Mouse (Mus musculus) thymus, adult 2 months (tissue): ENCODE results near the gene Calr. TPM values are rescaled to one million over a fixed set of nuclear protein-coding genes. Genes with fewer than 3 reads are reported as not detected.

Source experiments
- DNase-seq: peaks from one replicate; pipeline ENCODE4 v3.0.0; 2021
- H3K27ac ChIP-seq: fragments of 200-500 bp; 2 replicates; pipeline ENCODE4 v1.5.1; 2012; ENCODE audit warnings: low read length, control low read depth; ENCODE audit not compliant: control insufficient read depth, insufficient read depth
- H3K27me3 ChIP-seq: fragments of 200-500 bp; 2 replicates; pipeline ENCODE4 v1.6.1; 2012; ENCODE audit warnings: mild to moderate bottlenecking, low read length, moderate library complexity, mixed read lengths; ENCODE audit not compliant: control insufficient read depth, insufficient read depth
- H3K36me3 ChIP-seq: fragments of 200-500 bp; 2 replicates; pipeline ENCODE4 v1.6.1; 2012; ENCODE audit warnings: mild to moderate bottlenecking, low read length, moderate library complexity; ENCODE audit not compliant: control insufficient read depth, insufficient read depth
- H3K4me1 ChIP-seq: fragments of 200-500 bp; replicated peaks from 2 replicates; pipeline ENCODE4 v1.6.1; 2012; ENCODE audit warnings: low read length; ENCODE audit not compliant: control insufficient read depth, insufficient read depth
- H3K4me3 ChIP-seq: fragments of 200-500 bp; 2 replicates; pipeline ENCODE4 v1.5.1; 2012; ENCODE audit warnings: mild to moderate bottlenecking, low read length, control low read depth, moderate library complexity; ENCODE audit not compliant: control insufficient read depth, insufficient read depth
- CTCF ChIP-seq: fragments of 200-500 bp; IDR thresholded peaks from 2 replicates; pipeline ENCODE4 v1.5.1; 2012; ENCODE audit warnings: mild to moderate bottlenecking, control low read depth, low read length, moderate library complexity, borderline replicate concordance; ENCODE audit not compliant: control insufficient read depth, poor library complexity, insufficient read depth; ENCODE audit errors: extremely low read depth
- POLR2A ChIP-seq: fragments of 200-500 bp; IDR thresholded peaks from 2 replicates; pipeline ENCODE4 v1.6.1; 2012; ENCODE audit warnings: mild to moderate bottlenecking, low read length, control low read depth, moderate library complexity; ENCODE audit not compliant: control insufficient read depth, poor library complexity, insufficient read depth; ENCODE audit errors: extremely low read depth
- WGBS: fragments of 180-500 bp; shearing (Covaris S2); methylation state at CpG from one replicate; pipeline ENCODE4 v1.1.7; 2018; 5-methylcytosine and 5-hydroxymethylcytosine counted together
- polyA plus RNA-seq: library from polyadenylated mRNA; depleted of rRNA; stranded (reverse); fragments of >200 nt; gene quantifications from 2 replicates; pipeline ENCODE4 v1.2.3, GENCODE M21; 2012

Calr gene
- polyA plus RNA-seq, 1 experiment = 186 TPM

DNA sequence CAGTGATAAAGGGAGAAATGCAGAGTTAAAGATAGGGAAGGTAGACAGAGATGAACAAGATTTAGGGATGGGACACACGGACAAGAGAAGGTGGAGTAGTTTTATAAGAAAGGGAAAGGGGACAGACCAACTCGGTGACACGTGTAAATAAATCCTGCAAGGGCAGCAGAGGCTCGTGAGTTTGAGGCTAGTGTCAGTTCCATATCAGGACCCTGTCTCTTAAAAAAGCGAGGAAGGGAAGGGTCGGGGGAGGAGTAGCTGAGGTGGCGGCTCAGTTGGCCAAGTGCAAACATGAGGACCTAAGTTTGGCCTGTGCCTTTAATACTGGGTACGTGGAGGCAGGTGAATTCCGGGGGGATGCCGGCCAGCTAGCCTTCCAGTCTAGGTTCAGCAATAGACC lies 35.4 kb downstream of the Calr start:
- 59% methylated on average over 10 of the region's 10 CpGs for WGBS
- H3K27ac ChIP-seq = no peak overlapping the region
- no peak overlapping the region for H3K4me3 ChIP-seq
- H3K36me3 ChIP-seq = no peaks in the 10 kb centered on the region
- TF ChIP-seq POLR2A = no peak
- no peak for TF ChIP-seq CTCF
- H3K4me1 ChIP-seq = peaks cover 2% of the 10 kb centered on the region; the same call in 1 of the 2 replicates
- H3K27me3 ChIP-seq = no peaks in the 10 kb centered on the region
- DNase-seq = no peak

DNA sequence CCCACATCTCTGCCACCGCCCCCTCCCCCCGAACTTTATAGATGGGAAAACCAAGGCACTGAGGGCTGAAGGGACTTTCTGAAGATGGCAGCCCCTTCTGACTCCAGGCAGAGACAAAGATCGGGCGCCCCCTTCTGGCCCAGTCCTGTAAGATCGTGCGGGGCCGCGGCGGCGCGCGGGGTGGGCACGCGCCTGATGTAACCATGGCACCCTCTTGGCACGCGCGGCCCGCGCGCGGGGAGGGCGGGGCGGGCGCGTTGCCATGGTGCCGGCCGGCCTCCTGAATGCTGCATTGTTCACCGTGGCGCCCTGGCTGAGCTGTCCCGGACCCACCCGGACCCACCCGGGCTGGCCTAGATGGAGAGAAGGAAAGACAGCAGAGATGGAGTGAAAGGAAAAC lies 35.8 kb downstream of the Calr start:
- WGBS = 2% methylated on average over 32 of the region's 32 CpGs
- Histone ChIP-seq H3K27ac (no peak overlapping the region), H3K4me3 (no peak overlapping the region), H3K27me3 (no peaks in the 10 kb centered on the region), H3K4me1 (peaks cover 2% of the 10 kb centered on the region; the same call in 1 of the 2 replicates), H3K36me3 (no peaks in the 10 kb centered on the region)
- DNase-seq = peak; percentile 81
- peak; percentile 82 for TF ChIP-seq CTCF
- TF ChIP-seq POLR2A = no peak

DNA sequence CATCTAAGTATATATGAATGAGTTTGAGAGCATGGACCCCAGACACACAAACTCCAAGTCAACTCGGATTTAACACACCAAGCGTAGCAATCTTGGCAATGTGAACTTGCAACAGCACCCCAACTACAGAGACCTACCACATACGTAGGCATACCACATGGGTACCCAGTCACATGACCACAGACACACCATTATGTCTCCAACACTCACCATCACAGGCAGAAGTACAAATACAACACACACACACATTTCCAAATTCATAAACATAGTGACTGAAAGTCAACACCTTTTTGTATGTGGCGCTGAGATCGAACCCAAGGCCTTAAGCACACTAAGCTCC lies 36.8 kb downstream of the Calr start:
- Histone ChIP-seq H3K27me3 (no peaks in the 10 kb centered on the region), H3K27ac (no peak overlapping the region), H3K36me3 (no peaks in the 10 kb centered on the region), H3K4me3 (no peak overlapping the region), H3K4me1 (peaks cover 2% of the 10 kb centered on the region; the same call in 1 of the 2 replicates)
- DNase-seq = no peak
- TF ChIP-seq CTCF (no peak), POLR2A (no peak)
- 93% methylated on average over 5 of the region's 5 CpGs for WGBS

DNA sequence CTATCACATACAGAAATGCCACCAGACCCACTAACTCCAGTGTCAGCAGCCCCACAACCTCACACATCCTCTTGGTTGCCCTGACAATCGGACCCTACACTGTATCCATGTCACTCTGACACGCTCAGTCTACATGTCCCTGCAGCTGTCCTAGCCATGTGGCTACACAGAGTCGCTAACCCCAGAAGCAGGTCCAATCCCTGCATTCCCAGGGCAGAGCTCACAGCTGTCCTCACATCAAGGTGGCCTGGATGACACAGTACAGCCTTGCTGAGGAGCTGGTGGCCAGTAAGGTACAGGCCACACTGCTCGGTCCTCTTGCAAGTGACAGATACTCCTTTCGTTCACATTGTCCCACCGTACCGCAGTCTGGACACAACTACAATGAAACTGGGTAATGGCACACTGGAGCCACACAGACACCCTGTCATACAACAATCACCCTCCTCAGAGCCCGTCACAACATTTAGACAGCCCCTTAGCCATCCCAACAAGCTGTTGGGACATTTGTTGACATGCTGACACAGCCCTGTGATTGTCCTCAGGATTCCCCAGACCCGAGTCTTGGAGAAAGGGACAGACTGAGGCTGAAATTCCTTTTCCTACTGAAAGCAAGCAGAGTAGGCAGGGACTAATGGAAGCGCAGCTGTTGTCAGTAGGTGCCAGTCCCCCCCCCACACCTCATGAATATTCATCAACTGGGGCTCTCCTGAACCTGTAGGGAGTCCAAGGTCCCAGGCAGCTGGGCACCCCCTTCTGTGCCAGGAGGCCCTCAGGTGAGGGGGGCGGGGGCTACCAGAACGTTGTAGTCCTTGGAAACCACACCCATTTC lies 37.4 kb downstream of the Calr start:
- no peaks in the 10 kb centered on the region for H3K27me3 ChIP-seq
- no peak for DNase-seq
- H3K4me1 ChIP-seq = peaks cover 2% of the 10 kb centered on the region; the same call in 1 of the 2 replicates
- no peak overlapping the region for H3K27ac ChIP-seq
- H3K36me3 ChIP-seq = no peaks in the 10 kb centered on the region
- WGBS = 94% methylated on average over 12 of the region's 12 CpGs
- no peak for TF ChIP-seq CTCF
- no peak overlapping the region for H3K4me3 ChIP-seq

DNA sequence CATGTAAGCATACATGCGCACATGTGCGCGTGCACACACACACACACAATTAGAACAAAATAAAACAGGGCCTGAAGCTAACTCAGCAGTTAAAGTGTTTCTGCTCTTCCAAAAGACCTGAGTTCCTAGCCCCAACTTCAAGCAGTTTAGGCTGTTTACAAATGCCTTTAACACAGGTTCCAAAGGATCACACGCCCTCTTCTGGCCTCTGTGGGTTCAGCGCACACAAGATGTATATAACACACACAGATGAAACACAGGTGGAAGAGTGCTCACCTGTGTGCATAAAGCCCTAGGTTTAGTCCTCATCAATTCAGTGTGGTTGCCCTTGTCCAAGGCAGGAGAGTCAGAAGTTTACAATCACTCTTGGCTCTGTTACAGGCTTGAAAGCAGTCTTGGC lies 40.7 kb downstream of the Calr start:
- peaks cover 2% of the 10 kb centered on the region; the same call in 1 of the 2 replicates for H3K4me1 ChIP-seq
- no peak overlapping the region for H3K27ac ChIP-seq
- no peak overlapping the region for H3K4me3 ChIP-seq
- no peak for TF ChIP-seq POLR2A
- no peak for DNase-seq
- no peaks in the 10 kb centered on the region for H3K36me3 ChIP-seq
- WGBS = 99% methylated on average over 5 of the region's 5 CpGs
- no peaks in the 10 kb centered on the region for H3K27me3 ChIP-seq

DNA sequence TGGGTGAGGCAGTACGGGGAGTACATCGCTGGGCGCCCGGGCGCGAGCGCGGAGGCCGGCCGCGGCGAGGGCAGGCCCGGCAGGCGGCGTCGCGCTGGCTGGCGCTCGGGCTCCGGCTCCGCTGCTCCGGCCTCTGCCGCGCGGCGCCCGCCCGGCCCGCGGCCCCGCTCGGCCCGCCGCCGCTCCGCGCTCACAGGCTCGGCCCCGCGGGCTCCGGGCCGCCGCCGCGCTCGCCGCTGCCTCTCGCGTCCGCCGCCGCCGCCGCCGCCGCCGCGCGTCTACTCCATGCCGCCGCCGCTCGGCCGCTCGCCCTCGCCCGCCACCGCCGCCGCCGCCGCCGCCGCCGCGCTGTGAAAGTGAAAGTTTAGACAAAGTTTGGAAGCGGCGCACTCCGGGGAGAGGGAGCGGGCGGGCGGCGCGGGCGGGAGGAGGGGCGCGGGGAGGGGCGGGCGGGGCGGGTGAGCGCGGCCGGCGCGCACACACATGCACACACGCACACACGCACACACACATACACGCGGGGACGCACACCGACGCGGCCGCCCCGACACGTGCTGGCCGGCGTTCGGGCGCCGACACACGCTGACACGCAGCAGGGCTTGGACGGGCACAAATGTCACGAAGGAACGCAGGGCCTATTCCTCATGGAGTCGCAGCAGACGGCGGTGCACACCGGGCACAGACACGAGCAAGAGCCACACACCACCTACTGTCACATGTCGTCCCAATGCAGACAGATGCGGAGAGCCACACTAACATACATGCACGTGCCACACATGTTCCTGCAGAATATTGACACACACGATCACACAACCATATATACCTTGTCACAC lies 46.5 kb downstream of the Calr start, which contains the start of gene Nfix:
Gene Nfix, minus strand, starts transcription at position 346 of the 833 bp plus-strand sequence.
- DNase-seq = peak; percentile 48
- TF ChIP-seq CTCF (no peak), POLR2A (no peak)
- Histone ChIP-seq H3K4me3 (peak within 1 kb of the TSS; percentile 52), H3K4me1 (peaks cover 8% of the 10 kb centered on the region; the same call in 1 of the 2 replicates), H3K27ac (no peak within 1 kb of the TSS), H3K36me3 (no peaks in the 10 kb centered on the region), H3K27me3 (no peaks in the 10 kb centered on the region; the same call in 1 of the 2 replicates)
- 25% methylated on average over 121 of the region's 125 CpGs for WGBS
